Mouse (Mus musculus) kidney, adult 18-20 months (tissue): ENCODE data around the gene Mapk13.
"Not testable (repeated sequence)": the region's sequence is repeated elsewhere in the genome, so short reads cannot be mapped to it uniquely, and the experiment has no call there.

Experiments used
- DNase-seq: peaks from one replicate; pipeline ENCODE4 v3.0.0; 2021

Gene Mapk13

DNA sequence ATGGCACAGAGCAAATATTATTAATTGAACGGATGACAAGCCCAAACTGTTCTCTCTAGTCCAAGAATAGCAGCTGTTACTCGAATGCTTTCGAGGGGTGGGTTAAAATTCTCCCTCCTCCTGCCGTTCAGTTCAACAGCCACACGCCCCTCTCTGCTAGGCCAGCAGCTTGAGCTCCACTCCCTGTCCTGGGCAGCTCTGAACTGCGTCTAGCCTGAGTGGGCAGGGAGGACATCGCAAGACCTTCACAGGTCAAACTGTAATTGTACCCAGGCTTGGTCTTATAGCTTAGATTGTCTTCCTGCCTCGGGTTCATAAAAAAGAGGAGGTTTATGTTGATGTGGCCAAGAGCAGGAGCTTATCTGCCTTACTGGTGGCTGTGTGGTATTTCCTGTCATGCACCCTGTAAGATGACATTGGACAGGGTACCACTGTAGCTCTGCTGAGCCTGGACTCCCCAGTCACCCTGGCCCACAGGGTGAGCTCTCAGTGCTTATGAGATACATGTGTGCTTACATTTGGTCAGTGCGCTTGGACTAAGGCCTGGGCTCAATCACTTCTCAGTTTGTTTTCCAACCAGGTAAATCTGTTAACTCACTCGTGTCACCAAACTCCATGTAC, 46.4 kb downstream of the Mapk13 start:
- DNase-seq, result no peak

DNA sequence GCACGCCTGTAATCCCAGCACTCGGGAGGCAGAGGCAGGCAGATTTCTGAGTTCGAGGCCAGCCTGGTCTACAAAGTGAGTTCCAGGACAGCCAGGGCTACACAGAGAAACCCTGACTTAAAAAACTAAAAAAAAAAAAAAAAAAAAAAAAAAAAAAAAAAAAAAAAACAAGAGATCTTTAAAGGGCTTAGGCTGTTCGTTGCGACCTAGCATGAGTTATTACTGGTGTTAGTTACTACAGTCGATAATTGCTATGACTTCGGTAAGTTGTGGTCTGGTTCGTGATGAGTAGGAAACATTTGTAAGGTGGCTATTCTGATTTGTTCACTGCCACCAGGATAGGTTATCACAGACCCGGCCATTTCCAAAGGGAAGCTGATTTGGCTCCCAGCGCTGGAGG, 47.2 kb downstream of the Mapk13 start:
- DNase-seq, result not testable (repeated sequence)

DNA sequence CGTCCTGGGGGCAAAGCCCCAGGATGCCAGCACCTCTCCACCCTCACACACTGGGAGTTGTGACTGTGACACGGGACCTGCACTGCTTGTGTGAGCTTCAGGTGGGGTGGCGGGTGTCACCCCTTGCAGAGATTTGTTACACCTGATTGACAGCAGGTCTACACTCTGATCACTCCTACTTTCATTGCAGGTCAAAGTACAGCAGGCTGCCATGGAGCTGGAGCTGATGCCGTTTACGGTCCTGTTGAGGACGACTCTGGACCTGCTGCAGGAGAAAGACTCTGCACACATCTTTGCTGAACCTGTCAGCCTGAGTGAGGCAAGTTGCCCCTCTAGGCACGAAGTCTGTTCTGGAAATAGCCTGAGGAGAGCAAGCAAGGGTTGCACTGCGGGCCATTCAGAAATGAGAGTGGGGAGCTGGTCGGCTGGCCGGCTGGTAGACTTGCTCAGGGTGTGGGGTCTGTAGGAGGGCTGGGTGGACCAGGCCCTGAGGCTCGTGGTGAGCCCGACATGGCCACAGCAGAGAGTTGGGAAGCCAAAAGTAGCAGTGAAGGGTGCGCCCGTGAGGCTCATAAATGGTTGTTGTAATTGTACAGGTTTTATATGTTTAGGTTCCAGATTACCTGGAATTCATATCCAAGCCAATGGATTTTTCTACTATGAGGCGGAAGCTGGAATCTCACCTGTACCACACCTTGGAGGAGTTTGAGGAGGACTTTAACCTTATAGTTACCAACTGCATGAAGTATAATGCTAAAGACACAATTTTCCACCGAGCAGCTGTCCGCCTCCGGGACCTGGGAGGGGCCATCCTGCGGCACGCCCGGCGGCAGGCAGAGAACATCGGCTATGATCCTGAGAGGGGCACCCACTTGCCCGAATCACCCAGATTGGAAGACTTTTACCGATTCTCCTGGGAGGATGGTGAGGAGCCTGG, 48.0 kb downstream of the Mapk13 start:
- DNase-seq, result no peak

DNA sequence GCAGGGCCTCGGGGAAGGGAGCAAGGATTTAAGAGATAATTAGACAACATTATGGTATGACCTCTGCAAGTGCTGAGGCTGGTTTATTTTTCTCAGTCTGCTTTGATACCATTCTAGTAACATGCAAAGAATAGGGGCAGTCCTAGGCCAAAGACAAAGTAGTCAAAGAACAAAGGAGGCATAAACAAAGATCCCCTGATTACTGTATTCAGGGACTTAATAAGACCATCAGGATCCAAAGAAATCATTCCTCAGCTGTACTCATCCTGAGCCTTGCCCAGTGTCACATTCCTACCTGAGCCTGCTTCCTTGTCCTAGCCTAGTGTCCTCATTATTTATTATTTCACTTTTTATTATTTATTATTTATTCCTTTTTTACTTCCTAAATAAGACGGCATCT, 51.1 kb downstream of the Mapk13 start:
- DNase-seq, result no peak

DNA sequence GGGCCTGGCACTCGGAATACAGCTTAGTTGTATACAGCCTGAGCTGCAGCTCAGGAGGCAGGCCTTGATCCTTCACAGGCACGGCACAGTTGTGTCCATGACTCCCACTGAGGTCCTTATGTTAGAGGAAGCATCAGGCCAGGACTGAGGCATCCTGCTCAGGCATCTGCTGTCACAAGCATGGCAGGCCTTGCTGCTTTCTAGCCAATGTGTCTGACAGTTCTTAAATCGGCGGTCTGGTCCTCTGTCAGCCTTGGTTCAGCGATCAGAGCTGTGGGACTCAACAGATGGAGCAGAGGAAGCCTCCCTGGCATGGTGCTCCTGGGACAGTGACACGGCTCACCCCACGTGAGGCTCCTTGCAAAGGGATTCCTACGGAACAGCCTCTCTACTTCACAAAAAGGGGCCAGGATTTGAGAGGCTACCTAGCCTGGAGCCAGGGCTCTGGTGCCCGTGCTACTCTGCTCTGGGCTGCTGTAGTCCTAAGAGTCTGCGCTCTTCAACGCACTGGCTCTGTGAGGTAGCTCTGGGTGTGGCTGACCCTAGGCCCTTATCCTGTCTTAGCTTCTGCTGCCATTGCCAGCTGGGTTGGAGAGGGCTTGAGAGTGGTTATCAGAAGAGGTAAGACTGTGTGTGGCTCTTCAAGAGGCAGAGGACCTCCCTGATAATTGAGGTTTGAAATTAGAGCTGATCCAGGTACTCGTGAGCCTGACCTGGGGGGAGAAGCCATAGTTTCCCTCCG, 54.1 kb downstream of the Mapk13 start:
- no peak for DNase-seq

DNA sequence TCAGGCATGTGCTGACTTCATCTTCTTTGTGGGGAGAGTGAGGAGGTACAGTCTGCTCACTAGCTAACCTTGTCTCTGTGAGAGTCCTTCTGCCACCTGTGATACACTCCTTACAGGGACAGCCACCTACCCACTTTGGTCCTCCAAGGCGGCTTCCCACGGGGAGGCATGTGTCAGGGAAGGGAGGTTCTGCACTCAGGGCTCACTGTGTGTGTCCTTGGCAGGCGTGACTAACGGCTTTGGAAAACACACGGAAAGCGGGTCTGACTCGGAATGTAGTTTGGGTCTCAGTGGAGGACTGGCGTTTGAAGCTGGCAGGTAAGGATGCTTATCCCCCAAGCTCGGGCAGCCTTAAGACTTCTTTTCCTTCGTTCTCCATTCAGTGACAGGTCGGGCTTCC, 54.7 kb downstream of the Mapk13 start:
- DNase-seq, result no peak

DNA sequence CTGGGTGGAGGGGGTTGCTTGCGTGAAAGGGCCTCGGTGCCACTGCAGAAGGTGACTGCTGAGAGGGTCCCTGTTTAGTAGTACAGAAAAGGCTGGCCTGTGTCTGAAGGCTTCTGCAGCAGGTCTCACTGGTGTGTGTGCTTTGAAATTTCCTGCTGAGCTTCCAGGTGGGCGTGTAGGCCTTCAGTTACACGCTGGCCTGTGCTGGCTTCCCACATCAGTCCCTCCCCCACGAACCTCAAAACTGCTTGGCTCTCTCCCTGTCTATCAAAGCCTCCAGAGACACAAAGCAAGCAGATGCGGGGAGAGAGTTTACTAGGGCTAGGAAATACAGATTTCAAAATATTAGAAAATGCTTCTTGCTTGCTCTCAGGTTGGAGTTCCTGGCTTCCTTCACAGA, 55.8 kb downstream of the Mapk13 start:
- DNase-seq, result no peak

DNA sequence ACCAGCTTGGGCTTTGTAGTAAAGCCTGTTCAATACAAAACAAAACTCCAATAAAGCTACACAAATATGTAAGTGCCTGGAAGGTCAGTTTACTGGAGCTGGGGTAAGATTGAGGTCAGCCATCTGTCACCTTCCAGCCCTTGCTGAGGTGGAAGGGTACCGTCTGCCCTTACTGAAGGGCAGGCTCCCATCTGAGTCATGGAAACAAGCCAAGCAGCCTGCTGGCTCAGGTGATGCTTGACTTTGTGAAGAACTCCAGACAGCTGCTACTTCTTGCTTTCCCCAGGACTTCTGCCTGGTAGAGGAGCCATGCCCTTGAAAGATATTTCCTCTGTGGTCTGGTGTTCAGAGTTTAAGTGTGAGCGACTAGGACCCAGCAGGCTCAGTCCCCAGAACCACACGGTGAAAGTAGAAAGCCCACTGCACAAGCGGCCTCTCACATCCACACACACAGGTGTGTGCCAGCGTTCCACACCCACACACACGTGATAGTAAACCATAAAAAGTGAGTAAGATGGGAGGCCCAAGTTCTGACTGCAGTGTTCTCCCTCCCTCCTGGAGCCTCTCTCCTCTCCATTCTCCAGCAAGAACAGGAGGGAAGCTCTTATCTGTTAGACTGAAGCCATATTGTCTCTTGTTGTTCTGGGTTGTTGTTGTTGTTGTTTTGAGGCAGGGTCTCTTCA, 56.4 kb downstream of the Mapk13 start:
- DNase-seq, result no peak

DNA sequence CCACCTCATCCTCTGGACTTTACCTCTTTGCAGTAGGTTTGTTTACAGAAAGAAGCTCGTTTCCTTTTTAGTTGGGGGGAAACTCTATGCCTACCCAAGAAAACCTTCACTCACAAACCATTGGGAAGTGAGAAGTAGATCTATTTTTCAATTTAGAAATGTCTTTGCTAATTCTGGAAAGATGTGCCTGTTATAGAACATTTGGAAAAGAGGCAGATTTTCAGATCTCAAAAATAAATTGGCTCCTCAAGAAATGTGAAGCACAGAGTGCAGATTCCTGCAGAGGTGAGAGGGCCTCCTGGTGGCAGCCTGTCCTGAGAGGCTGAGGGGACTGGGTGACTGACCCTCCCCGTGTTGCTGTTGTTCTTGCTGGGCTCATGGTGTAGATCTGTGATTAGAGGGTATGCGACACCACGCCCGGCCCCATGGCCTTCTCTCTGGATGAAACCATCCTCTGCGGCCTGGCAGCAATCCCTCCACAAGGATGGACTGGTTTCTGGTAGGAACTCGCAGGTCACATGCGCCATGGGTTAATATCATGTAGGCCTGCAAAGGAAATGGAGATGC, 58.7 kb downstream of the Mapk13 start:
- DNase-seq, result no peak

DNA sequence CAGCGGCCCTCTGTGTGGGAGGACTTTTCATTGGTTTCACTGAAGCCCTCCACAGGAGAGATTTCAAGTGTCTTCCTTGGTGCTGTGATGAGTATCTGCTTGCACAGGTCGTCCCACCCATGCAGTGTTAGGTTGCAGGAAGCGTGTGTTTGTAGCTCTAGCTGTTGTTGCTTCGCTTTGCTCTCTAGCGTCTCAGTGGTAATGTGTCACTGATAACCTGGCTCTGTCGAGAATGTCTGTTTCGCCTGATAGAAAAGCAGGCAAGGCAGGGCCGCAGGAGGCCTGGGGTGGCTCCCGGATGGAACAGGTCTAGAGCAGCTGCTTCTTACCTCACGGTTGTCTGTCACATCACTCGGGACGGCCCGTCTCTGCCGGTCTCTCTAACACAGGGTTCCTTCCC, 60.0 kb downstream of the Mapk13 start:
- no peak for DNase-seq
